Mouse (Mus musculus) ES-Bruce4 (cell line): ENCODE measurements around the gene Dnah17.

Experiments used
- CTCF ChIP-seq: IDR thresholded peaks from one replicate; pipeline ENCODE4 v1.8.1; 2011; ENCODE audit warnings: low read depth, low read length
- POLR2A ChIP-seq: IDR thresholded peaks from one replicate; pipeline ENCODE4 v1.8.1; 2011; ENCODE audit warnings: low read length; ENCODE audit not compliant: insufficient read depth

GRCm38 (mm10) chr11:118136172-118136632 is 5.8 kb upstream of the Dnah17 start:
- TF ChIP-seq CTCF (no peak), POLR2A (no peak)
